Mouse (Mus musculus) kidney, adult 2 months (tissue): ENCODE results near the gene Lyg1.

Experiments
- CTCF ChIP-seq: fragments of 200-500 bp; conservative IDR thresholded peaks from 2 replicates; pipeline ENCODE4 v1.5.1; 2011; ENCODE audit warnings: low read depth, mild to moderate bottlenecking, control low read depth, low read length, moderate library complexity, mixed read lengths; ENCODE audit not compliant: insufficient read depth, insufficient read length
- POLR2A ChIP-seq: fragments of 200-500 bp; IDR thresholded peaks from one replicate; pipeline ENCODE4 v1.6.1; 2011; ENCODE audit warnings: low read depth, low read length, control low read depth

- TF ChIP-seq CTCF (no peak), POLR2A (no peak)
Measured at GRCm38 (mm10) chr1:37958516-37958915, 957 bp upstream of the Lyg1 start.
